Mouse (Mus musculus) testis, adult 2 months (tissue): ENCODE measurements at regions not wholly inside any gene's neighbourhood (a gene's known extent, or its start where the extent isn't known, plus 50 kb on each side); places are given as distances from the start of the nearest gene placed in this dataset.

Experiments used
- CTCF ChIP-seq: fragments of 200-500 bp; IDR thresholded peaks from 2 replicates; pipeline ENCODE4 v1.5.1; 2012; ENCODE audit warnings: low read depth, mild to moderate bottlenecking, inconsistent platforms, low read length, moderate library complexity; ENCODE audit not compliant: control insufficient read depth, insufficient read depth, insufficient replicate concordance
- POLR2A ChIP-seq: fragments of 200-500 bp; IDR thresholded peaks from 2 replicates; pipeline ENCODE4 v1.6.1; 2012; ENCODE audit warnings: low read depth, mild to moderate bottlenecking, inconsistent platforms, low read length, moderate library complexity; ENCODE audit not compliant: control insufficient read depth

DNA sequence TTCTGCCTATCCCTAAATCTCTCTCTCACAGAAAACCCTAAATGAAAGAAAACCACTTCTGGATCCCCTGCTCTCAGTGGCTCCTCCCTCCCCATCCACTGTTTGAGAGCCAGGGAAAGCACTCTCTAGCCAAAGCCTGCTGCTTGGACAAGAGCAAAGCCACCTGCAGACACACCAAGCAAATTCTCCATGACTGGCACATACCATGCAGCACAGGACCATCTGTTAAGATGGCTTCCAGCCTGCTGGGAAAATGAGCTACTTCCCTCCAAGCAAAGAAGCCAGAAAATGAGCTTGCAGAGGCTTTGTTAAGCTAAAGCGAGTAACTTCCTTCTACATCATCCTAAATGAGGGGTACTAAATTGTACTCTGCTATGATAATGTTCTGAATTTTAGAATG is 534.6 kb upstream of the Lmcd1 start:
- TF ChIP-seq POLR2A, result no peak
- TF ChIP-seq CTCF, result no peak
